Mouse (Mus musculus): ENCODE measurements around the gene Phkg2. TPM values are rescaled to one million over a fixed set of nuclear protein-coding genes. Genes with fewer than 3 reads are reported as not detected.

The Phkg2 gene
- 132 and 168 TPM in 2 replicates for total RNA-seq (2023)

GRCm38 (mm10) chr7:127572895-127573471 is at the start of gene Phkg2:
Gene Phkg2 (plus strand): TSS chr7:127573340.

DNA sequence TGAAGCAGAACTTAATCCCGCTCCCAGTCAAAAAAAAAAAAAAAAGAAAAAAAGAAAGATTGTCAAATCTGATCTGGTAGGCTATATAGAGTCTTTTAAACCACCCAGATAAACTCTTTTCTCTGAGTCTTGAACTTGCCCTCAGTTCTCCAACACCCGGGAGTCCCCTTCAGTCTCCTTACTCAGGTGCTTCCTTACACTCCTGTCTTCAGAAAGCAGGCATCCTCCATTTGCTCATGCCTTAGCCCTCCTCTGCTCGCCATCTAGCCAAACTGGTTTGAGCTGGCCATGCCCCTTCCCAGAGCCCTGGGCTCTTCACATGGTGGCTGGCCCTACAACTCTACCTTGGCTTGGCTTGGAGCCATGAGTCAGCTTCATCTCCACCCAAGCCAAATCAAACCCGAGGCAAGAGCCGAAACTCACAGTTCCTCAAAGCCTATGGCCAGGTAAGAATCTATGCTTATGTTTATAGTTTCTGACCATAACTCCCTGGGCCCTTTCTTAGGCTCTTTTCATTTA is 11.7 kb upstream of the Phkg2 start, which contains the start of gene Tmem265:
Gene Tmem265, plus strand, starts transcription at position 51 of the 519 bp plus-strand sequence.

DNA sequence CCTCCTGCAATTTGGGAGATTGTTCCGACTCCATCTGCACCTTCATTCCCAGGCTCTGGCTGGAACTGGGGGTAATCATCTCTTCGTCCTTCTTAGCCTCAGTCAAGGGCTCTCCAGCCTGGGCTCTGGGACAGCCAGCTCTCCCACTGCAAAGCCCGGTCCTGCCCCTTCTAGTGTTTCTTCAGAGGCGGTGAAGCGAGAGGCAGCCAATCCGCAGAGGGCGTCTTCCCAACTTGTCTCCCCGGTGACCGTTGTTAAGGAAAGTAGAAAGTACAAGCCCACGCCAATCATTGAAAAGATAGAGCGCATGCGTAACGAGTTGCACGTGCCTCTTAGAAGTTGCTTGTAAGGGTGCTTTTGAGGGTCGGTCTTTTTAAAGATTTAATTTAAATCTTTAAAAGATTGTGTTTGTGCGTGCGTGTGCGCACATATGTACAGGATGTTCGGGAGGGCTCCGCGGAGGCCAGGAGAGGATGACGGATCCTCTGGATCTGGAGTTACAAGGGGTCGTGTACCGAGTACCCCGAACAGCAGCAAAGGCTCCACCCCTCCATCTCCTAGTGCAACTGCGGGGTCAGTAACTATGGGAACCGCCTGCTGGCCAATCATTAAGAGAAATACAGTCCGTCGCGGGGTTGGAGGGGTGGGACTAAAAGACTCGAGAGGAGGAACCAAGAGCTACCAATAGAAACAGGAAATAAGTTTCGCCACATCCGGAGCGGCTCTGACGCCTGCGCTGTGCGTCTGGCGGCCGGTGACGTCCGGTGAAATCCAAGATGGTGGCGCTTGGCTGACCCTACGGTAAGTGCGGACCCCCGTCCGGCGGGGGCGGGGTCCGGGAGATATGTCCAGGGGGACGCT is 15.1 kb downstream of the Phkg2 start, which contains the start of the genes Ccdc189 and Rnf40:
Gene Ccdc189, minus strand, starts transcription at position 585 of the 861 bp plus-strand sequence.
Gene Rnf40, plus strand, starts transcription at position 757 of the 861 bp plus-strand sequence.

GRCm38 (mm10) chr7:127614891-127615843 is 42.0 kb downstream of the Phkg2 start, which contains the start of gene Zfp629:
Gene Zfp629 (minus strand): TSS chr7:127615797.

Other genes with a start within 250 kb of the Phkg2 start
- gene Zfp768, start 227.8 kb upstream of the Phkg2 start, total RNA-seq (2023): 7.5 and 8.1 TPM in 2 replicates
- 3.9 and 5.9 TPM in 2 replicates for gene Zfp747, start 197.3 kb upstream of the Phkg2 start, total RNA-seq (2023)
- gene 9130019O22Rik, start 186.2 kb upstream of the Phkg2 start, total RNA-seq (2023): 1.3 and 1.5 TPM in 2 replicates
- gene E430018J23Rik, start 179.7 kb upstream of the Phkg2 start, total RNA-seq (2023): 1.1 and 1.4 TPM in 2 replicates
- 1.5 and 2.2 TPM in 2 replicates for gene Zfp764, start 166.5 kb upstream of the Phkg2 start, total RNA-seq (2023)
- gene Zfp688, start 151.3 kb upstream of the Phkg2 start, total RNA-seq (2023): 13.2 and 14.6 TPM in 2 replicates
- 2.1 and 3.1 TPM in 2 replicates for gene Zfp689, start 124.2 kb upstream of the Phkg2 start, total RNA-seq (2023)
- 153 and 167 TPM in 2 replicates for gene Prr14, start 113.7 kb upstream of the Phkg2 start, total RNA-seq (2023)
- gene Fbrs, start 94.1 kb upstream of the Phkg2 start, total RNA-seq (2023): 324 and 414 TPM in 2 replicates
- 77.3 and 96.9 TPM in 2 replicates for gene Srcap, start 61.4 kb upstream of the Phkg2 start, total RNA-seq (2023)
- gene Gm42715, start 53.8 kb upstream of the Phkg2 start, total RNA-seq (2023): 16.4 and 27.7 TPM in 2 replicates
- gene Tmem265, start 11.9 kb upstream of the Phkg2 start, total RNA-seq (2023): not detected in 2 replicates
- gene Ccdc189, start 15.3 kb downstream of the Phkg2 start, total RNA-seq (2023): 18.5 and 19.6 TPM in 2 replicates
- 199 and 280 TPM in 2 replicates for gene Rnf40, start 15.4 kb downstream of the Phkg2 start, total RNA-seq (2023)
- gene Zfp629, start 42.5 kb downstream of the Phkg2 start, total RNA-seq (2023): 2.6 and 2.7 TPM in 2 replicates
- 26.0 and 31.1 TPM in 2 replicates for gene Bcl7c, start 135.6 kb downstream of the Phkg2 start, total RNA-seq (2023)
- gene Ctf1, start 139.4 kb downstream of the Phkg2 start, total RNA-seq (2023): not detected in 2 replicates
- not detected in 2 replicates for gene Ctf2, start 158.8 kb downstream of the Phkg2 start, total RNA-seq (2023)
- 5.9 and 7.9 TPM in 2 replicates for gene Fbxl19, start 171.2 kb downstream of the Phkg2 start, total RNA-seq (2023)
- gene Orai3, start 196.5 kb downstream of the Phkg2 start, total RNA-seq (2023): 21.4 and 28.6 TPM in 2 replicates
- 31.3 and 40.4 TPM in 2 replicates for gene Setd1a, start 203.3 kb downstream of the Phkg2 start, total RNA-seq (2023)
- 3.8 TPM in 1 of 2 replicates, not detected in the other for gene Gm49388, start 212.3 kb downstream of the Phkg2 start, total RNA-seq (2023)
- gene Hsd3b7, start 227.3 kb downstream of the Phkg2 start, total RNA-seq (2023): 9.7 and 10.8 TPM in 2 replicates

All from neutrophil, adult 65 days (primary cell).